Mouse (Mus musculus): ENCODE measurements around the gene Mfsd11.
A peak's percentile ranks its signal among the peaks of the same experiment; 100 is the strongest.
"Not testable (repeated sequence)": the region's sequence is repeated elsewhere in the genome, so short reads cannot be mapped to it uniquely, and the experiment has no call there.

Gene Mfsd11

DNA sequence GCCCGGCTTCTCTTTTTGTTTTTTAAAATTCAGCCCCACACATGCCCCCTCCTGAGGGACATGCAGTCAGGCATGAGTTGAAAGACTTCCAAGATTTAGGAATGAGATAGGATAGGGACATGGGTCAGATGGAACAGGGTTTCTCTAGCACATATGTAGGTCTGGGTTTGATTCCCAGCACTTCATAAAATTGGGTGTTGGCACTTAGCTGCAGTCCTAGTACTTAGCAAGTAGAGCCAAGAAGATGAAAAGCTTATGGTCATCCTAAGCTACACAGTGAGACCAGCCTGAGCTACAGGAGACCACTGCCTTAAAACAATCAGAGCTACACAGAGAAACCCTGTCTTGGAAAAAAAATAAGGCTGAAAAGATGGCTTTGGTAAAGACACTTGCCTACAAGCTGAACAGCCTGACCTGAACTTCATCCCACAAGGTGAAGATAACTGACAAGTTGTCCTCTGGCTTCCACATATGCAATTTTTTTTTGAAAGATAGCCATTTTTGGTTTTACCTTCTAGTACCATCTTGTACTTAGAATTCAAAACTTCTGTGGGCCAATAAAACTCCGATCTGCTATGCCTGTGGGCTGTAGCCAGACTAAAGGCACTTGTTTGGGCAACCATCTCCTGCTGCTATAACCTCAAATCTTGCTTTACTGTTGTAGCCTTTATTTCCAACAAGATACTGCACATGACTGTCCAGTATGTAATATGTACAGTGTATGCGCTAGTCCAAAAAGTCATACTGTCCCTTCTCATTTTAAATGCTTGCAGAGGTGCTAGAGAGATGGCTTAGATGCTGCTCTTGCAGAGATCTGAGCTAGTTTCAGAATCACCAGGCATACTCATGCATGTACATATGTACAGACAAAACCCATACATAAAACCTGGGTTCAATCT lies 4.8 kb upstream of the Mfsd11 start:
- no peak for DNase-seq (ENCODE audit: low spot score)

DNA sequence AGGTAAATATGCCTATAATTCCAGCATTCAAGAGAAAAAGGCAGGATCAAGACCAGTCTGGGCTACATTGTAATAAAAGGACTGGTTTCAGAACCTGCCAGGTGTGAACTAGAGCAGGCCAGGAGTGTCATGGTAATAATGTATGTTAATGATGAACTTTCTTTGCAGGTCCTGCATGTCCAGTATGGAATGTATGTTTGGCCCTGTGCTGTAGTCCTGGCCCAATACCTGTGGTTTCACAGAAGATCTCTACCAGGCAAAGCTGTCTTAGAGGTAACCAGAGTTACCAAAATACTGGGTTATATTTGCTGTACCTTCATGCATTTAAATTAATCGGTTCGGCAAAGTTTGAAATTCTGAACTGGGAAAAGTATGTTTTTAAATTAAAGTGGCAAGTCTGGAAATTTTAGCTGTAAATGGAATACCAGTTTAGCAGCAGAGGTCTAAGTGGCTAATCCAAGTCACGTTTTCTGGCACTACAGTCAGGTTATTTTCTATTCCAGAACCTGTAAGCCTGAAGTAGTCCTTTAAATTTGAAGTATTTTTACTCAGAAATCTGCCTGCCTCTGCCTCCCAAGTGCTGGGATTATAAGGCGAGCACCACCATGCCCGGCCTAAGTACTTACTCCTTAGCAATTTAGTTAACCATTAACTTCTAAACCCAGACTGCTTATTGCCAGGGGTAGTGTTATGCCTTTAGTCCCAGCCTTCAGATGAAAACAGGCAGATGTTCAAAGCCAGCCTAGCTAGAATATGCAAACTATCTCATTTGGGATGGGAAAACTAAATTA lies 4.0 kb upstream of the Mfsd11 start:
- DNase-seq (ENCODE audit: low spot score): no peak

DNA sequence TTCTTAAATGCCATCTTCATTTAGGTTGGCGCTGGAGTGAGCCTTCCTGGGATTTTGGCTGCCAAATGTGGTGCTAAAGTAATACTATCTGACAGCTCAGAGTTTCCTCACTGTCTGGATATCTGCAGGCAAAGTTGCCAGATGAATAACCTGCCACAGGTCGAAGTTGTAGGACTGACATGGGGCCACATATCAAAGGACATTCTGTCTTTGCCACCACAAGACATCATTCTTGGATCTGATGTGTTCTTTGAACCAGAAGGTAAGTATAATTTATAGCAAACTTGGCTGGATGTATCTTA lies 3.4 kb upstream of the Mfsd11 start:
- DNase-seq (ENCODE audit: low spot score): not testable (repeated sequence)

DNA sequence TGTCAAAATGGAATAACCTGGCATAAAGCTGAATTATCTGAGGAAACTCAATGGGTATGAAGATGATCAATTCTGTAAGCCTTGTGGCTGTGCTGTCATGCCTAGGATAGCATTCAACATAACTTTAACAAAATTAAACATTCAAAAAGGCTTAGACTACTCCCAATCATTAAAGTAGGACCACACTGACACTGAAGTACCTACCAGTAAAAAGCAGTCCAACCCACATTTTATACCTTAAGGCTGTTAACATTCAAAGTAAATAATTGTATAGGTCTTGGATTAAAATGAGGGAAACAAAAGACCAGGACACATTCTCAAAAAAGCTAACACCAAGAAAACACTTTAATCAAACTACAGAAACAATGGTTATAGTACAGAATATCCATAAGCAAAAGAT lies 2.7 kb upstream of the Mfsd11 start:
- no peak for DNase-seq (ENCODE audit: low spot score)

DNA sequence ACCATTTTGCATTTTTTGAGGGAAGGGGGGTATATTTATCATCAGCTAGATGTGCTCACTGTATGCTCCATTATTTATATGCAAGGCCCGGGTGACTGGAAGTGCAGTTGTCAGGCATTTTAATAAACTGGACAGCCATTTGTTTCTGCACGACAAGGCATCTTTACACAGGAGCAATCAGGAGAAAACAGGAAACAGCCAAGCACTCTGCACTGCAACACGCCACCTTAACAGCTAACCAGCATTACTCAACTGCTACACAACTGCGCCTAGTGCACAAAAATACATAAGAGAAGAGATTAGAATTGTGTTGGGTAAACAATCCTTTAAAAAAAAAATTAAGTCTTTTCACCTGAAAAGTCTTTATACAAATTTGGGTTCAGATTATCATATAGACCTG lies 2.2 kb upstream of the Mfsd11 start:
- DNase-seq (ENCODE audit: low spot score): no peak

DNA sequence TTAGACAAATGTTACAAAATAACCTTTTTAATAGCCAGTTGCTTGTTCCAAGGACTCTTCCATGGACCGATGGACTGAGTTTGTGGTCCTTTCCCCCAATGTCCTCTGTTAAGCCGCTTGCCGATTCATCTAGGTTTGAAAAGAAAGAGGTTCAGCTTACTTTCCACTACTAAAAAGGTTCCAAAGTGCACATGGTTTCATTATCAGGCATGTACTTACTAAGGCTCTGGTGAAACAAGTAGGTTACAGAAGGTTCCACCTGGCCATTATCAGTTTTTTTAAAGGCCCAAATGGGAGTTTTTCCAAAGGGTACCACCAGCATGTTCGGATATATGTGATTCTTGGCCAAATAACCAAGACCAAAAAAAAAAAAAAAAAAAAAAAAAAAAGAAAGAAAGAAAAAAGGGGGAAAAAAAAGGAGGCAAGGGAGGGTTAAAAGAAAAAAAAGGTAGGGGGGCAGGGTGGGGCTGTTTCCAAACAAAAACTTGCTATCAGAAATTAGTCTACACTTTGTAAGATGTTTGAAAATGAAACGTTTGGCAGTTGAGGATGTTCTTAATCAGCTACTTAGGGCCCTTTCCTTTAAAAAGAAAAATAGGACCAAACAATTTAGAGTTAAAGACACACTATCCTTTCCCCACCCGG lies 1.3 kb upstream of the Mfsd11 start:
- DNase-seq (ENCODE audit: low spot score): no peak

DNA sequence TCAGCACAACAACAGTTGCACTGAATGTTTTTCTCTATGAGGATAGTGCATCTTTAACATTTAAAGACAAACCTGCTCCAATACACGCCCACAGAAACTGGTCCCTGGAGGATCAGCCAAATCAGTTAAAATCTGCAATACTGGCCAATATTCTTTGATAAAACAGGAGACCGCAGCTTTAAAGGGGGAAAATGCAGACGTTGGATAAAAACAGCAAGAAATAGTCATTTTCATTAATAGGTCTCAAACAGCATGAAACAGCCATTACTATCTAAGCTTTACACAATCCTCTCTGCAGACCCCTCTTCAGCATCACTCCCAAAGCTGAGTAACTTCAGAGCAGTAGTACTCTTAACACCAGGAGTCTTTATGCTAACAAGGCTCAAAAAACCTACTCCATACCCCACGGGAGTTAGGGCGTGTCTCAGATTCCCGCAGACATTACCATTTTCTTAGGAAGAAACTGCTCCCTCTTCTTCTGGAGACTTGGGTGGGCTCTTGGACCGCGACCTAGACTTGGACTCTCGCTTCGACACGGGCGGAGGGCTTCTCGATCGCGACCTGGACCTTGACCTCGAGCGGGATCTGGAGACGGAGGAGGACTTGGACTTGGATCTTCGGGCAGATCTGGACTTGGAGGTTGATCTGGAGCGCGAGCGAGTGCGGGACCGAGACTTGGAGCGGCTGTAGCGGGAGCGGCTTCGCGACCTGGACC lies 507 bp upstream of the Mfsd11 start:
- no peak for DNase-seq (ENCODE audit: low spot score)

DNA sequence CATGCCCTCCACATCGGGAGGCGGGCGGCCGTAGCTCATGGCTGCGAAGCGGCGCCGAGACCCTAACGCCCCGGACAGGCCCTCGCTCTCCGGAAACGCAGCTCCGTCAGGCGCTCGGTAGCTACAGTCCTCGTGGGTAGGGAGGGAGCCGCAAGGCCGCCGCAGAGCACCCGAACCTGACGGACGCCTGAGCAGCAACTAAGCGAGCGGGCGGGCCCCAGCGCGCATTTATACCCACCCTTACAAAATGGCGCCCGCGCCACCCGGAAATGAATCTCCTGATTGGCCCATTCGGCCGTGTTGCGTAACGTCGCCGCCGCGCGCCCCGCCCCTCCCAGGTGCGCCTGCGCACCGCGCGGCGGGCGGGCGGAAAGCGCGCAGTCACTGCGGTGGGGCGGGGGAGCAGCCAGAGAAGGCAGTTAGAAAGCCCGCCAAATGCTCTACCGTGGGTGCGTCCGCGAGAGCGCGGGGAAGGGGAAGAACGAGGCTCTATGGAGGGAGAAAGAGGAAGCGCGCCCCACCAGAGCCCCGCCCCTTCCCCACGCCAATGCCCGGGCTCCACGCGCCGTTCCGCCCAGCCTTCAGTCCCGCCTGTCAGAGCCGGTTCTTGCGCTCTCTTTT lies 761 bp downstream of the Mfsd11 start, which contains the start of gene Srsf2:
Gene Srsf2 (minus strand): TSS at position 204 of the 621 bp plus-strand sequence.
- DNase-seq (ENCODE audit: low spot score): peak; percentile 96

DNA sequence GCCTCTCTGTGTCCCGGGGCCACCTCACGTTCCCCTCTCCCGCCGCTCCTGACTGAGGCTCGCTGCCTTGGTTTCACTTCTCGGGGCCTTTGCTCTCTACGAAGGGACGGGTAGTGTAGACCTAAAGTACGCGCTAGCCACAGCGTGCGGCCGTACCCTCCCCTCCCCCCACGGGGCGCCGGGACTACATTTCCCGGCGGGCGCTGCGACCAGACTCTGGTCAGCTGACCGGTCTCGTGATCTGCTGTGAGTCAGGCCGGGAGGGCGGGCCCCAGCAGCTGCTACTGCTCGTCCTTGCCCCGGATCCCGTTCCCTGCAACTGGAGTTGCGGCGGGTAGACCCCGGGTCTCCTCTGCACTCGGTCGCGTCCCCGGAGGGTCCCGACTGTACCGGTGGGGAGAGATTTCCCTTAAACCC lies 1.3 kb downstream of the Mfsd11 start:
- no peak for DNase-seq (ENCODE audit: low spot score)

DNA sequence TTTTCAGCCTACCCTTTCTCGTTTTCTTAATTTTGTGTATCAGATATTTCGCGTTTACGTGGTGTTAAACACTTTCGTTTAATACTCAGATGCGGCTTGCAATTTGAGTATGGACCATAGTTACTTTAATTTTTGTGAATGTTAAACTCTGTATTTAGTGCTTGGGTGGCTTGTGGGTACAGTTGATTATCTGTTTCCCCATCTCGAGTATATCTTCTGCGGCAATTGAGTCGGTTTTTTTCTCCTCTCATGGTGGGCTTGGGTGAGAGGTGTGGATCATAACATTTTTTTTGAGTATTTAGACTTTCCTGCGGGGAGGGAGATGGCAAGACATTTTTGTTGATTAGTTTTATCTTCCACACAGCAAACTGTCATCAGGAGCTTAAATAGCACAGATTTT lies 2.0 kb downstream of the Mfsd11 start:
- DNase-seq (ENCODE audit: low spot score): no peak

DNA sequence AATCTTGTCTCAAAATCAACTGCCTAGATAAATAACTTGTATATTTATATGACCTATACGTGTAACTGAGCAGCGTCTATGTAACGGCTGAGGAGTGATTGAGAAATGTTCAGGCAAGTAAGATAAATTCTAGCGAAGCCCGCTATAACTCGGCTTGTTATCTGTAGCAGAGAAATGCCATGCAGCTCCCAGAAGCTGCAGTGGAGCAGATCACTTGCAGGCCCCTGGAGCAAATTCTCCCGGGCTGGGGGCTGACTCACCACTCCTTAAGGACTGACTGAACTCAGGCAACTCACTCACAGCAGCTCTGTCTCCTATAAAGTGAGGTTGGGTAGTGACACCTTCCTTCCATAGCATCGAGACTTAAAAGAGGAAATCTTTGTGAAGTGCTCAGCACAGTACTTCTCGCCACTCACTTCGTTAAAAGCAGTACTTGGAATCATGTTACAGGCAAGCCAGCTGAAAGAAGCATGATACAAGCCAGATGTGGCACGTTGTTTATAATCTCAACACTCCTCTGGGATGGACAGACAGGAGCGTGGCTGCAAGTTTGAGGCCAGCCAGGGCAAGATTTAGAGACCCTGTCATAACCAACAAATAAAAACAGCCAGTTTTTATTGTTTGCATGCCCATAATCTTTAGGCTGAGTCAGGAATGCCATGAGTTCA lies 5.1 kb downstream of the Mfsd11 start:
- no peak for DNase-seq (ENCODE audit: low spot score)

DNA sequence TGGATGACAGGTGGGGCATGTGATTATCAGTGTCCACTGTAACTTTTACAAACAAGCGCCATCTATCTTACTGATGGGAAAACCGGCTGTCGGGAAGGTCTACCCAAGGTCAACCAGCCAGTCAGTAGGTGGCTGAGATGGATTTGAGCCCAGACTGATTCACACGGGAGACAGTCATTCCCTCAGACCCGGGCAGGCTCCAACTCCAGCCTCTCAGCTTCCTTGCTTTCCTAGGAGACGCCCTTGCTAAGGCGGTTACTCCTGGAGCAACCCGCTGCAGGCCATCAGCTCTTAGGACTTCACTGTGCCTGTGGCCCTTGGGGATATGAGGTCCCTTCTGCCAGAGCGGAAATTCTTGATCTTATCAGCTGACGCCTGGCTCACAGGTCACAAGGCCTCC lies 12.2 kb downstream of the Mfsd11 start:
- no peak for DNase-seq (ENCODE audit: low spot score)

DNA sequence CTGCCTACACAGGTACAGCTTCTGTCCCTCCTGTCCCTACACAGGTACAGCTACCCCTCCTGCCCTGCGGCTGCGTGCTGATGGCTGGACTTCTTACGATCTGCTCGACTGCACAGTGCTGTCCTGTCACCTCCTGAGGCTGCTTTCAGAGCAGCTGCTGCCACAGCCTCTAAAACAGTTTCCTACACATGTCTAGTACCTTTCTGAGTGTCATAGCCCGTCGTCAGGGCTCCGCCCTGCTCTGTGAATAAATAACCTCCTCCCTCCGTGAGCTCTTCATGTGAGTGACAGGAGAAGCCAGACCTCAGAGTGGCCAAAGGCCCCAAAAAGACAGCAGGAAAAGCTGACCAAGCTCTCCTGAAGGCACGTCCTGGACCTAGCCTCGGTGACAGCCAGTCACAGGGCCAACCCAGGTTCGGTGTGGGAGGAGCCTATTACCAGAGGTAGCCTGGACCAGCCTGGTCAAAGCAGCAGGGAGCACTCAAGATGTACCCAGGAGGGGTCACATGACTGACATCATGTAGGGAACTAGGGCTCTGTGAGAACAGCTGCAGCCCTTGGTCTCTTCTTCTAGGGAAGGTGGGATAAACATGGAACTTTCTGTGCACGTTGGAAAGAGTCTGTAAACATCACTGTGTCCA lies 13.8 kb downstream of the Mfsd11 start:
- no peak for DNase-seq (ENCODE audit: low spot score)

DNA sequence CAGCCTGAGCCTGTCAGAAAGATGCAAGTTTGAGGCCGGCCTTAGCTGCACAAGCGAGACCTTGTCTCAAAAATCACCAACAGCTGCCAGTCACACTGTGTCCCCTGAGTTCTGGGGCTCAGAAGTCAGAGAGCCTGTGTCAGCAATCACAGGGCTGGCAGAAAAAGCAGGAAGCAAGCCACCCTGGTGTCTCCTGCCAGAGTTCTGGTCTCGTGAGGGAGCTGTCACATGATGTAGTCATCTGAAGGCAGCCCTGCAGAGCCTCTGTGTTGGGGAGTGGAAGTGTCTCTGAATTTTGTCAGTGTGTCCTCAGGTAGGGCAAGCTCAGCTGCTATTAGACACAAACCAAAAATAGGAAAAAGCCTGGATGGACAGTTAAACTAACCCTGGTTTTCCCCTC lies 15.9 kb downstream of the Mfsd11 start:
- DNase-seq (ENCODE audit: low spot score): no peak

DNA sequence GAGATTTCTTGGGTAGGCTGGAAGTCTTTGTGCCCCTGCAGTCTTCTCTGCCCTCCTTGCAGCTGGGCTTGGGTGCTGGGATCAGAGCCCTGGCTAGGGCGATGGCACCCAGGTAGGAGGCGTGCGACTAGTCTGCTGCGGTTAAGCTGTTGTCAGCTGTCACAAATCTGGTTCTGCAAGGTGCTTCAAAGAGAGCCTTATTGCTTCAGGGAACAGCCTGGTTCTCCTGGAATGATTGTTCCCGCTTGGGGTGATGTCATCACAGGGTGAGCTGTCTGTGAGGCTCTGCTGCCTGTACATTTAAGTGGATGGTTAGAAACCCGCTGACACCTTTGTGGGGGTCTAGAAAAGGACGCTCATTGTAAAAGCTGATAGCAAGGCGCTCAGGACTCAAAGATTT lies 17.0 kb downstream of the Mfsd11 start:
- DNase-seq (ENCODE audit: low spot score): no peak

DNA sequence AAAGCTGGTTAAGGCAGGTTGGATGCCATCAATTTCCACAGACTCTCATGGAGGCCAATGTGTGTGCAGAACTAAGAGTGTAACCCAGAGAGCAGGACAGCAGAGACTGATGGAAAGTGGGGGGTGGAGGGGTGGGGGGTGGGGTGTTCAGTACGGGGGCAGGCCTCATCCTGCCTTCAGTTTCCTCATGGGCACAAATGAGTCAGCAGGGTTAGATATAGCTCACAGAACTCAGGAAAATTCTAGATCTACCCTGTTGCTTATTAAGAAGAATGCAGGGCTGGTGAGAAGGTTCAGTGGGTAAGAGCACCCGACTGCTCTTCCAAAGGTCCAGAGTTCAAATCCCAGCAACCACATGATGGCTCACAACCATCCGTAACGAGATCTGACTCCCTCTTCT lies 17.4 kb downstream of the Mfsd11 start:
- no peak for DNase-seq (ENCODE audit: low spot score)

DNA sequence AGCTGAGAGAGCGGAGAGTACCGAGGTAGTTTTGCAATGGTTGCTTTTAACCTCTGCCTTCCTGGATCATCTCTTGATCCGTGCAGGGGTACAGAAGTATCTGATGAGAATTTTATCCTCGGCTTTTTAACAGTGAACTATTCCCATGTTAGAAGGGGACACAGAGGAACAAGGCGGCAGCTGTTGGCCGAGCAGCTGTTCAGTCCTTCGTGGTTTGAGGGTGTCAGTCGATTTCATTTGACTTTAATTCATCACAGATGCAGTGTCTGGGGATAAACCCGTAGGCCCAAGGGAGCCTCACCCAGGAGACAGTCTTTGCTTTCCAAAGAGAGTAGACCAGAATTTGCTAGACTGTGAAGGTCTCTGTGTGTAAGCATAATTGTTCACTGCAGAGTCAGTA lies 19.3 kb downstream of the Mfsd11 start:
- DNase-seq (ENCODE audit: low spot score): no peak

DNA sequence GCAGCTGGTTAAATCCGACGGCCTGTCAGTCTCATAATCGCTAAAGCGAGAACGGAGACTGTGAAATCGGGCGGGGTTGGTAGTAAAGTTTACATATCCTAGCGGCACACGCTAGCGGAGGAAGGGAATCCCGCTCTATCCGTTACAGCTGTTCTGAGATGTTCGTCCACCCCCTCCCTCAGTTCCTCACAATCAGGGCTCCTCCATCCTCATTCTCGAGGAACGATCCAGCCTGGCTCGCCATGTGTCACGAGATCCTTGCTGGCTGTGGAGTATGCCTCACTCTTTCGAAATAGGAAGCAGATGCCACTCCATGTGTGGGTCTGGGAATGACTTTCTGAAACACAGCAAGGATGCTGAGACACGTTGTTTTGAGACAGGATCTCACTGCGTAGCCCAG lies 21.7 kb downstream of the Mfsd11 start:
- no peak for DNase-seq (ENCODE audit: low spot score)

DNA sequence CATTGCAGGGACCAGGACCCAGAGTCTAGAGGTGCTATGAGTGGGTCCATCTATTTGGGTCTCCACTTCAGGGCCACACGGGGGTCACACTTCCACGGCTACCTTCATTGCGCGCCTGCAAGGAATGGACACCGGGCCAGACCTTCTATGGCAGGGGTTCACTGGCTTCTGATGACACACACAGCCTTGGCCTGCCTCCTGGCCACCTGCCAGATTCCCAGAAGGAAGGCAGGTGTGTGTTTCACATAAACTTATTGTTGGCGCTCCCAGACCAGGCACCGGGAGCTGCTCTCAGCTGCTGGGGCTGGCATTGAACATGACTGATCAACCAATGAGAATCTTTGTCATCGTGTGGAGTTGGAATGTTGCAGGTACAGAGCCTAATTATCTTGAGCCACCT lies 26.2 kb downstream of the Mfsd11 start:
- DNase-seq (ENCODE audit: low spot score): no peak

DNA sequence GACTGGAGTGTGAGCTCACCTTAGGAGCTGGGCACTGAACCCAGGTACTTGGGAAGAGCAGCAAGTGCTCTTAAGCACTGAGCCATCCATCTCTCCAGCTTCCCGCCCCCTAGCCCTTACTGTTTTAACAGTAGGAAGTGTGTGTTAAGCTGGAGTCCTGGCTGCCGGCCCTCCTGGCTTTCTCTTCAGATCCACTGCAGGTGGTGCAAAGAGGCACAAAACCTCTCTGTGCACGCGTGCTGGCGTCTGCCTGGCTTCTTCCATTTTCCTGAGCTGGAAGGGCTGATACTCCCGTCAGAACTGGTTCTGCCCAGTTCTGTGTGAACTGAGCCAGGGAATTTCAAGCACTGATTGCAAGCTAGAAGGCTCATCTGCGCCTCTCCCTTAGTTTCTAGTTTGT lies 28.6 kb downstream of the Mfsd11 start:
- no peak for DNase-seq (ENCODE audit: low spot score)

DNA sequence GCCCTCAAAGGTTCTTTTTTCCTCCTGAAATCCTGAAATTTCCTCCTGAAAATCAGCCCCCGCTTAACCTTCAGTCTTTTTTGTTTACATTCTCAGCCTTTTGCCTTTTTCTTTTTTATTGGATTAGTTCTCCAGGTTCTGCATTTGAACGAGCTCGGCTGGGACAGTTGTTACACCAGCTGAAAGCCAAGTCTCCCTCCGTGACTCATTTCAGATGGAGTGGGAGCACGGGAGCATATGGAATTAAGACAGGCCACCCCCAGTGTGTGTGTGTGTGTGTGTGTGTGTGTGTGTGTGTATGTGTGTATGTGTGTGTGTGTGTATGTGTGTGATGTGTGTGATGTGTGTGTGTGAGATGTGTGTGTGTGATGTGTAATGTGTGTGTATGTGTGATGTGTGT lies 29.2 kb downstream of the Mfsd11 start:
- no peak for DNase-seq (ENCODE audit: low spot score)
